Mouse (Mus musculus) erythroid progenitor cell, adult 5-6 weeks (primary cell): ENCODE results near the gene Rere. TPM values are rescaled to one million over a fixed set of nuclear protein-coding genes. Genes with fewer than 3 reads are reported as not detected.

Source experiments
- ATAC-seq: replicated peaks from 2 replicates; pipeline ENCODE4 v1.8.0; 2016; ENCODE audit warnings: moderate number of reproducible peaks, mild to moderate bottlenecking, moderate TSS enrichment, inconsistent platforms; ENCODE audit not compliant: poor library complexity, low FRiP score, severe bottlenecking
- total RNA-seq, 2 experiments: library from RNA; stranded (forward) in 1 of 2; stranded (reverse) in 1 of 2; fragments of 150-400 nt in 1 of 2; fragments of 186-747, 209-891 nt in 1 of 2; gene quantifications; 2 replicates each; pipeline versions ENCODE4 v1.2.3 to v1.2.4; 2015 to 2017; ENCODE audit warnings: low replicate concordance in 2 of 2

The Rere gene
- total RNA-seq, 2 experiments from 2014 or later: 5.5 to 31.0 TPM

- no peak for ATAC-seq
Observed at GRCm38 (mm10) chr4:150372631-150373041, 91.2 kb downstream of the Rere start.

DNA sequence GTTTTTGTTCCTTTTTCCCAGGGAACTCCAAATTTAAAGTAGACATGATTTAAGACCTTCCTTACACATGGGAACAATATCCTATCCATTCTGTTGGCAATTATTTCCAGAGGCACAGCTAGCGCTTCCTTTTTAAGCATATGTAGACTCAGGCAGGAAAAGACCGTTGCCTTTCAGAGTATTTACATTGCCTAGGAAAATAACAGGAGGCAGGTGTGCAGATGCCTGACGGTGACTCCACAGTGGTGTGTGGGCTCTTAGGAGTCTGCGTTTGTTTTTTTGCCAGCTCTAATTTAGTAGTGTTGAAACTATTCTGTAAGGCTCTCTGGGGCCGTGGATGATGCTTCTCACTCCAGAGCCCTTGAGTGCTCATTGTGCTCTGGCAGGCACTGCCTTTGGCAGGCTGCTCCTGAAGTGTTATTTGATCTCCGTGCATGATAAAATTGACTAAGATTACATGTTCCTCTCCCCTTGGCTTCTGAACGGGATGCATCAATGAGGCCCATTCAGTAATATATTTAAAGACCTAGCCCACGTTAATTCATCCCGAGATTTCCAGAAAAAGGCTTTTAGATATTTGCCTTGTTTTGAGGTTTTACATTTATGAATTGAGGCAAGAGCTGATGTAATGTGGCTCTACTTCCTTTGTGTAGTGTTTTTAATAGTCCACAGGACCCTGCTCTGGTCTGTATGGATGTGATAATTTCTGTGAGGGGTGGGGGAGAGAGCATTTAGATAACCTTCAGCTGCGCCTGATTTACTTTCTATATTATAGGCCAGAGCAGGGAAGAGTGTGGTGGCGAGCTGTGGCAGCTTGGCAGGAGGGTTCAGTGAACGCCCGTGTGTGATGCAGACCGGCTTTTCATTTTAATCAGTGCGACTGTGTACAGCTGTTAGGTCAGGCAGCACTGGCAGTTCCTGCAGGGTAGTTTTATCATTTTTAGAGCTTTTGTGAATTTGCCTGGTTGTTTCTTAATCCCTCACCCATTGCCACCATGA is 92.0 kb downstream of the Rere start:
- no peak for ATAC-seq

DNA sequence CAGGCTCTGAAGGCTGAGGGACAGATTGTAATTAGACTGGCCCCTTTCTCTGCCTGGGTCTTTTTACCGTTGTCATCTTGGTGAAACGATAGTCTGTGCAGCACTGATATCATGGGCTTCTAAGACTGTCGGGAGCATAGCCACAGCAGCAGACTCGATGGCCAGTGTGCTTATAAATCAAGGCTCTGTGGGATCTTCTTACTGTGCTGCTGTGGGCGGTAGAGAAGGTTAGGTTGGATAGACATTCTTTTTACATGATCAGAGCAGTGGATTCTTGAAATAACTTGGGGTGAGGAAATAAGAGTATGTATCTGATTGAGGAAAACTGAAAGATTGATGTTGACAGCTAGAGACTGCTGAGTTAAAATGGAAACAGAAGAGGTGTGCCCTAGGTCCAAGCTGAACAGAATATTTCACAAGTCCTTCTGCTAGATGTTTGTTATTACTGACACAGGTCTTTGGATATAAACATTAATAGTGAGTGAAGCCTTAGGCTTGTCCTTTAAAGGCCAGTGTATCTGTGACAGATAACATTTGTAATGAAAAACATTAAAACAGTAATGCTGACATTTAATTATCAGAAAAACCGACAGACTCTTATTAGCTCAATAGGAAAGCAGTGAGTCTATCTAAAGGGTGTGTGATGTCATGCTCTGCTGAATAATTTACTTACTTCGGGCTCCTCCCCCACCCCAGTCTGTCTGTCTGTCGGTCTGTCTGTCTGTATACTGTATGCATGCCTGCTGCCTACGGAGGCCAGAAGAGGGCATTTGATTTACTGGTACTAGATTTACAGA is 93.4 kb downstream of the Rere start:
- no peak for ATAC-seq

GRCm38 (mm10) chr4:150375448-150375935 is 94.0 kb downstream of the Rere start:
- ATAC-seq: no peak

- ATAC-seq: no peak
Observed at GRCm38 (mm10) chr4:150379313-150379712, 97.9 kb downstream of the Rere start.

GRCm38 (mm10) chr4:150379772-150380171 is 98.3 kb downstream of the Rere start:
- no peak for ATAC-seq

DNA sequence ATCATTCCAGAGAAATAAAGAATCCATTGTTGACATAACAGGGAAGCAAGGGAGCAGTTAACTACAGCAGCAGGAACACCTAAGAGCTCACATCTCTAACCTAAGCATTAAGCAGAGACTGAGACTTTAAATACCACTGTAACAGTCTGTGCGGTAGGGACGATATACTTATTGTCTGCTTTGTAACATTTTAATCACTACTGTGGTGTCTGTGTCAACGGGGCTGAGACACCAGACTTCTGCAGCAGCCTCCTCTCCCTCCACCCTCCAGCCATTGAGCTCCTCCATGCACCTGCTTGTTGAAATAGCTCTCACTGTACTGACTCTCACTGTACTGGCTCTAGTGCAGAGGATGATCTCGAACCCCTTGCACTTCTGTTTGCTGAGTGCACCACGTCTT is 98.8 kb downstream of the Rere start:
- no peak for ATAC-seq

GRCm38 (mm10) chr4:150382504-150382903 is 101.1 kb downstream of the Rere start:
- no peak for ATAC-seq

GRCm38 (mm10) chr4:150384405-150384804 is 103.0 kb downstream of the Rere start:
- no peak for ATAC-seq

DNA sequence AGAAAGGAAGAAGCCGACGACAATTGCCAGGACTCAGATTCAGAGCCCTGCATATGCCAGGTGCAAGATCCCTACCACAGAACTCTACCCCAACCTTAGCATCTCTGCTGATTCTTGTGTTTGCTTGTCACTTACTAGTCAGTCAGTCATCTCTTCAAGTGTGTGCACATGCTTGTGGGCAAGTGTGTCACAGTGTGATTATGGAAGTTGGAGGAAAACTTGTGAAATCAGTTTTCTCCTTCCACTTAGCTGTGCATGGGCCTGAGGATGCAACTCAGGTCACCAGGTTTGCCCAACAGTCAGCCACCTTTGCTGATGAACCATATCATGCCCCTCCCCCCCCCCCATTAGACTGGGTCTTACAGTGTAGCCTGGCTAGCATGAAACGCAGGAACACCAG is 103.5 kb downstream of the Rere start:
- no peak for ATAC-seq

GRCm38 (mm10) chr4:150388518-150388917 is 107.1 kb downstream of the Rere start:
- ATAC-seq: no peak

- no peak for ATAC-seq
Observed at GRCm38 (mm10) chr4:150393607-150394006, 112.2 kb downstream of the Rere start.

- ATAC-seq: no peak
Observed at GRCm38 (mm10) chr4:150394091-150394490, 112.6 kb downstream of the Rere start.

- no peak for ATAC-seq
Observed at GRCm38 (mm10) chr4:150396339-150396738, 114.9 kb downstream of the Rere start.

DNA sequence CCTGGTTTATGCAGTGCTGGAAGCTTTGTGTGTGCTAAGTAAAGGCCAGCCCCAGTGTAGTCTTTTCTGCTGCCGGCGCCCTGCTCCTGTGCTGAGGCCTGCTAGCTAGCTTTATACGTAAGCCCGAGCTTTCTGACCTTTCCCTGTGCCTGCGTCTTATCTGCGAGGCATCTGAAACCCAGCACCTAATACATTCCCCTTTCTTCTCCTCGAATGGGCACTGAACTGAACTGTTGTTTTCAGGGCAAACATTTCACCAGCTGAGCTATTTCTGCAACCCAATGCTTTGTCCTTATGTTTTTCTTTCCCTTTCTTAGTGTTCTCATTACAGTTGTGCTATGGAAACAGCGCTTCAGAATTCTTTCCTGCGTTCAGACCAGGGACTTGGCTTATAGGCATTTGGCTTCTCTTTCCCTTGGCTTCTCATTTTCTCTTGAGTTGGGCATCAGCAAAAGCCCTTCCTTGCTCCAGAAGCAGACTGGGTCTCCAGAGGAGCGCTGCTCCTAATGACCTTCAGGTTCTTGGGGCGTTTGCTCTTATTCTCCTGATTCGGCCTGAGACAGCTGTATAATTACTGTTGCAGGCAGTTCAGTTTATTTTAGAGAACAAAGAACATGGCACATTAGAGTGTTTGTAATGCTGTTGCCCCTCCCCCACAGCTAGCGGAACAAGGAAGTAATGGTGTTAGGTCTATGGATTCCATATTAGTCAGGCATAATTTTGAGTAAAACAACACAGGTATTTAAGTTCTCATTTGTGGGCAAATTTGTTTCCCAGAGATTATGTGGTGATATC is 115.6 kb downstream of the Rere start:
- no peak for ATAC-seq

DNA sequence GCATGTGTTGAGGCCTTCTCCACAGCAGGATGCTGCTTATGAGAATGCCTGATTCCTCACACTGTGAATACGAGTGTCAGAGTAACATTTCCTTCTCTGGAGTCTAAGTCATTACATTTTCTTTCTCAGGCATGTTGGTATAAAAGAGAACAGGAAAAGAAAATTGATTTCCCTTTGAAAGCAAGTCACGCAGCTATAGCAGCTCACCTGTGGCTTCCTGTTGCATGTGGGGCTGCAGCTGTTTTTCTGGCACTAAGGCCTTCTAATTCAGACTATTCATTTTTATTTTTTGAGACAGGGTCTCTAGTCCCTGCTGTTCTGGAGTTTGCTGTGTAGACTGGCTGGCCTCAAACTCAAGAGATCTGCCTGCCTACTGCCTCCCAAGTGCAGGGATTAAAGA is 117.6 kb downstream of the Rere start:
- ATAC-seq: no peak

DNA sequence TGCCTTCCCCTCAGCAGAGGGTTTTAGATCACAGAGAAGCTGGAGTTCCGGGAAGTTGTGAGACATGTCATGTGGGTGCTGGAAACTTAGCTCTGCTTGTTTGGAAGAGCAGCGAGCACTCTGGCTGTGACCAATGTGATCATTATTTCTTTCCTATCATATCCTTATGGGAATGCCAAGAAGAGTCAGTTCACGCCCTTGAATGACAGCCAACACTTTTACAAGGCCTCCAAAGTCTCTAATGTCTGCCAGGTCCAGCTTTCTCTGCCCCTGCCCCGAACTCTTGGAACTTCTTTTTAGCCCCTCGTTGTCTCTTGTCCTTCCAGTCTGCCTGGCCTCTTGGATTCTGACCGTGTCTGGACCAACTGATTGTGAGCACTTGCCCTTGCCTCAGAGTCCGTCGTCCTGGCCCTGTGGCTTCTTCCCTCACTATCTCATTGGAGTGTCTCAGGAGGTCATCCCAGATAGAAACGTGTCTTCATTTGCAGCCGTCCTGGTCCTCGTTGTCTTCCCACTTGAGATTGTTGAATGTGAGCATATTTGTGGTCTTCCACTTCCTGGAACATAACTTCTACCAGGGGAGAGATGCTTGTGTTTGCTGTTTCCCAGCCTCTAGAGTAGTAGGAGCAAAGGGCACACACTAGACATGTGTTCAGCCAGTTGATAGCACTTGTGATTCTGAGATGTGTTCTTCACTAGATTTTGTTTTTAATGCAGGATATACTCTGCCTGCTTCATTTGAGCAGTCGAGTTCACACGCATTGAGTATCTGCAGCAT is 120.6 kb downstream of the Rere start:
- no peak for ATAC-seq

DNA sequence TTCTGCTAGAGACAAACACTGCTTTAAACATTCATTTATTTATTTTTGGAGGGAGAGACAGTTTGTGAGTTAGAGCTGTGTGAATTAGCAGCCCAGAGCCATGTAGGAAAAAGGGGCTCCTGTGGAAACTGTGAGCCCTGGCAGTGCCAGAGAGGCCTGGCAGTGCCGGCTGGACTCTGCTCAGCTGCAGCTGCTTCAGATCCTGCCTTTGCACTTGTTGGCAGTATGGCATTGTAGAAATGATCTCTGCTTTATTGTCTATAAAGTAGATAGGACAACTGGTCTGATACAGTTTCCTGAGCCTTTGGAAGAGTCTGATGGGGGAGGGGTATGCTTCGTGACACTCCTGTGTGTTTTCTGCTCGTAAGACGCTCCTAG is 121.2 kb downstream of the Rere start:
- ATAC-seq: no peak

DNA sequence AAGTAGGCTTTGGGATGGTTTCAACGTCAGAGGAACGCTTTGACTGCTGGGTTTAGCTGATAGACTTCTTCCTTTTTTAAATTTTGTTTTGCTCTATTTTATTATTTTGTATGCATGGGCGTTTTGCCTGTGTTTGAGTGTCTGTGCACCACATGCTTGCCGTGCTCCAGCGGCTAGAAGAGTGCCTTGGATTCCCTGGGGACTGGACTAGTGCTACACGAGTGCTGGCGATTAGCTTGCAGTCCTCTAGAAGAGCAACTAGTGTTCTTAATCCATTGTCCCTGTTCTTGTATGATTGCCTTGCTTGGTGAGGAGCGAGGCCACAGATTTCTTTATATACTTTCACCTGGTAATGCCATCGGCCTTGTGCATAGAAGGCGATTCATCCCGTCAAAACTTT is 122.5 kb downstream of the Rere start:
- no peak for ATAC-seq
